Mouse (Mus musculus) cerebellum, adult 11 months (tissue): ENCODE measurements around the gene B3gnt6.
"Not testable (repeated sequence)": the region's sequence is repeated elsewhere in the genome, so short reads cannot be mapped to it uniquely, and the experiment has no call there.

Experiments used
- DNase-seq: peaks from one replicate; pipeline ENCODE4 v3.0.0; 2022

Gene B3gnt6

GRCm38 (mm10) chr7:98199381-98199780 lies at the start of gene B3gnt6:
Gene B3gnt6 (minus strand): TSS chr7:98199481.
- no peak for DNase-seq

GRCm38 (mm10) chr7:98236686-98237359 lies 37.5 kb upstream of the B3gnt6 start:
- DNase-seq = peak; percentile 84

- DNase-seq = no peak
Measured at GRCm38 (mm10) chr7:98223796-98224195, 24.5 kb upstream of the B3gnt6 start.

GRCm38 (mm10) chr7:98216713-98217112 lies 17.4 kb upstream of the B3gnt6 start:
- no peak for DNase-seq

GRCm38 (mm10) chr7:98202946-98203345 lies 3.7 kb upstream of the B3gnt6 start:
- DNase-seq = no peak

- no peak for DNase-seq
Measured at GRCm38 (mm10) chr7:98201493-98202028, 2.3 kb upstream of the B3gnt6 start.

- no peak for DNase-seq
Measured at GRCm38 (mm10) chr7:98200396-98200795, 1.1 kb upstream of the B3gnt6 start.

GRCm38 (mm10) chr7:98195151-98195801 lies 4.0 kb downstream of the B3gnt6 start:
- no peak for DNase-seq

GRCm38 (mm10) chr7:98194026-98194792 lies 5.1 kb downstream of the B3gnt6 start:
- no peak for DNase-seq

- DNase-seq = no peak
Measured at GRCm38 (mm10) chr7:98193515-98194025, 5.7 kb downstream of the B3gnt6 start.

GRCm38 (mm10) chr7:98191571-98192250 lies 7.6 kb downstream of the B3gnt6 start:
- no peak for DNase-seq

- DNase-seq = no peak
Measured at GRCm38 (mm10) chr7:98190578-98190977, 8.7 kb downstream of the B3gnt6 start.

GRCm38 (mm10) chr7:98189745-98190144 lies 9.5 kb downstream of the B3gnt6 start:
- DNase-seq = no peak

- DNase-seq = no peak
Measured at GRCm38 (mm10) chr7:98188680-98189079, 10.6 kb downstream of the B3gnt6 start.

- no peak for DNase-seq
Measured at GRCm38 (mm10) chr7:98188238-98188637, 11.0 kb downstream of the B3gnt6 start.

GRCm38 (mm10) chr7:98187332-98187731 lies 11.9 kb downstream of the B3gnt6 start:
- DNase-seq = not testable (repeated sequence)

GRCm38 (mm10) chr7:98186637-98187036 lies 12.6 kb downstream of the B3gnt6 start:
- no peak for DNase-seq

- DNase-seq = no peak
Measured at GRCm38 (mm10) chr7:98185326-98185725, 14.0 kb downstream of the B3gnt6 start.

GRCm38 (mm10) chr7:98178560-98179231 lies 20.6 kb downstream of the B3gnt6 start:
- DNase-seq = no peak

- peak; percentile 63 for DNase-seq
Measured at GRCm38 (mm10) chr7:98177929-98178559, 21.2 kb downstream of the B3gnt6 start, which contains the start of gene Capn5. Gene Capn5 (minus strand): TSS chr7:98178274.

GRCm38 (mm10) chr7:98177566-98177928 lies 21.7 kb downstream of the B3gnt6 start:
- no peak for DNase-seq

- no peak for DNase-seq
Measured at GRCm38 (mm10) chr7:98177071-98177485, 22.2 kb downstream of the B3gnt6 start.
